Mouse (Mus musculus): ENCODE results near the gene Chmp1a. TPM values are rescaled to one million over a fixed set of nuclear protein-coding genes. Genes with fewer than 3 reads are reported as not detected.
"Not testable (repeated sequence)": the region's sequence is repeated elsewhere in the genome, so short reads cannot be mapped to it uniquely, and the experiment has no call there.

Gene Chmp1a
- polyA plus RNA-seq, 1 experiment, result 148 TPM

DNA sequence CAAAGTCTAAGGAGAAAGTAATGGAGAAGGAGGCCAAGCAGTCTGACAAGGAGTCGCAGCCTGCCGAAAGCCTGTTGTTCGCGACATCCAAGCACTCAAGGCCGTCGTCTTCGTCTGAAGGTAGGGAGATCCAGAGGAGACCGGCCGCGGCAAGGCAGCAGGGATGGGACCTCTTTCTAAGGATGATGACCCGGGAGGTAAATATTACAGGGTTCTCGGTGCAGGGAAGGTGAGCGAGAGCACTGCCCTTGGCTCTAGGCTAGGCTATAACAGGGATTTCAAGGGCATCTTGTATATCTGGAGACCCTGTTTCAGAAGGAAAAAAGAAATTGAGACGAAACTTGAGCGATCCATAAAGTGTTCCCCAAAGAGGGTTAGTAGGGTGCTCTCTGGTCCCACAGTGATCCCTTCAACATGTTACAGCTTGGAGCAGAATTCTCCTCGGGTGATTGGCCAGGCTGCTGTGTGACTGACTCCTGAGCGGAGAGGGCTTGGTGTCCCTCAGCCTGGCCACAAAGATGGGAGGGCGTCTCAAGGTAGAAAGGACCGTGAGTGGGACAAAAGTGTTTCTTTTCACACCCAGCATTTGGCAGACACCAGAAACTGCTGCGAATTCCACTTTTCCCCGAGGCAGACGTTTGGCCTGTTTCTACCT lies 682 bp upstream of the Chmp1a start:
- no peaks in the 10 kb centered on the region for H3K27me3 ChIP-seq (ENCODE audit: control insufficient read depth, insufficient read depth, low read length)
- peak overlapping the region; percentile 71 for H3K4me3 ChIP-seq (ENCODE audit: low read depth, low read length)
- peaks cover 17% of the 10 kb centered on the region for H3K36me3 ChIP-seq (ENCODE audit: control insufficient read depth, insufficient read depth, low read length)
- H3K27ac ChIP-seq (ENCODE audit: insufficient read depth, low read depth, low read length), result no peak overlapping the region
- TF ChIP-seq CTCF (IDR thresholded peaks at IDR 0.05; ENCODE audit: extremely low read depth, insufficient read length, insufficient replicate concordance, low read depth, low read length) (no peak), POLR2A (IDR thresholded peaks at IDR 0.05; ENCODE audit: low read depth, low read length) (no peak)
- peaks cover 4% of the 10 kb centered on the region for H3K4me1 ChIP-seq (ENCODE audit: control insufficient read depth, insufficient read depth, insufficient read length, low read length)
- 22% methylated on average over 22 of the region's 22 CpGs for WGBS

DNA sequence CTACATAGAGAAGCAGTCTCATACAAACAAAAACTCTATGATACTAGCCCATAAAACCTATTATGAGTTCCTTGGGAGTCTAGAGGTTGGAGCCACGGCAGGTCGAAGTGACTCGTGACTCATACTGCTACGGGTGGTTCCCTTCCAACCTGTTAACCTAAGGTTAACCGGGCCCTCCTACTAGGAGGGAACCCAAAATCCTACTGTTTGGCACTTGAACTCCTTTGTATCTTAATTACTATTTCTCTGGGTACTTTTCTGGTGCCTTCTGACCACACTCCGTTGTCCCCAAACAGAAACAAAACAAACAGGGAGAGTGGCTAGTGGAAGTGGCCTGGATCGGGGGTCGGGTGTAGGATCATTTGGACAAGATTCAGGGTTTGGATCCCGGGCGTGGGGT lies 687 bp downstream of the Chmp1a start:
- Histone ChIP-seq H3K36me3 (ENCODE audit: control insufficient read depth, insufficient read depth, low read length) (peaks cover 31% of the 10 kb centered on the region), H3K4me1 (ENCODE audit: control insufficient read depth, insufficient read depth, insufficient read length, low read length) (peaks cover 4% of the 10 kb centered on the region), H3K27me3 (ENCODE audit: control insufficient read depth, insufficient read depth, low read length) (no peaks in the 10 kb centered on the region), H3K27ac (ENCODE audit: insufficient read depth, low read depth, low read length) (peak overlapping the region; percentile 48), H3K4me3 (ENCODE audit: low read depth, low read length) (peak overlapping the region; percentile 71)
- no peak for TF ChIP-seq POLR2A (IDR thresholded peaks at IDR 0.05; ENCODE audit: low read depth, low read length)
- TF ChIP-seq CTCF (IDR thresholded peaks at IDR 0.05; ENCODE audit: extremely low read depth, insufficient read length, insufficient replicate concordance, low read depth, low read length), result no peak
- WGBS, result 7% methylated on average over 10 of the region's 10 CpGs

DNA sequence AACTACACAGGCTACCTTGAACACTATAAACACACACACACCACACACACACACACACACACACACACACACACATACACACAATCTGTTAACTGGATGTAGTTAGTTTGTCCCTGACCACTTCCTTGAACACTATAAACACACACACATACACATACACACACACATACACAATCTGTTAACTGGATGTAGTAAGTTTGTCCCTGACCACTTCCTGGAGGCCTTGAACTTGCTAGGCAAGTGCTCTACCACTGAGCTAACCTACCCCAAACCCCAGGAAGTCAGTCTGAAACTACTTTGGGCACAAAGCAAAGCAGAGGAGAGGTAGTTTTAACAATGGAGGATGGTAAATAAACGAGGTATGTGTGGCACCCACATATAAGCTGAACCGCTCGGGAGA lies 9.0 kb downstream of the Chmp1a start:
- no peak for TF ChIP-seq CTCF (IDR thresholded peaks at IDR 0.05; ENCODE audit: extremely low read depth, insufficient read length, insufficient replicate concordance, low read depth, low read length)
- TF ChIP-seq POLR2A (IDR thresholded peaks at IDR 0.05; ENCODE audit: low read depth, low read length), result no peak
- no peaks in the 10 kb centered on the region for H3K4me1 ChIP-seq (ENCODE audit: control insufficient read depth, insufficient read depth, insufficient read length, low read length)
- 78% methylated on average over 3 of the region's 3 CpGs for WGBS

DNA sequence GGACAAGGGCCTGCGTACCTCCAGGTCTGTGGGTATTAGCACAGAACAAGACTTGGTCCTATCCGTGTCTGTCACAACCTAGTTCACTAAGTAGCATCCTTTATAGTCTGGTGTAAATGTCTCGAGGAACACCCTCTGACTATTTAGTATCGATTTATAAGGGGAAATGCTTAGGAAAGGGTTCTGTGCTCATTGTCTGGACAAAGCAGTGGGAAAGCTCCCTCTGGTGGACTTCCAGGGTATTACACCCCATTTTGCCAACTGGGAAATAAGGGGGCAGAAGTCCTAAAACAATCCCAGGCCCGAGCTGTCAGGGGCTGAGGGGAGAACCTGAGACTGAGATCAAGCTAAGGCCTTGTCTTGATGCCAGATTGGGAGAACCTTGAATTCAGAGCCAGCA lies 10.3 kb downstream of the Chmp1a start:
- no peaks in the 10 kb centered on the region for H3K27me3 ChIP-seq (ENCODE audit: control insufficient read depth, insufficient read depth, low read length)
- H3K36me3 ChIP-seq (ENCODE audit: control insufficient read depth, insufficient read depth, low read length), result peaks cover 25% of the 10 kb centered on the region
- peaks cover 4% of the 10 kb centered on the region; the same call in 1 of the 2 replicates for H3K4me1 ChIP-seq (ENCODE audit: control insufficient read depth, insufficient read depth, insufficient read length, low read length)
- no peak overlapping the region for H3K4me3 ChIP-seq (ENCODE audit: low read depth, low read length)
- TF ChIP-seq POLR2A (IDR thresholded peaks at IDR 0.05; ENCODE audit: low read depth, low read length) (no peak), CTCF (IDR thresholded peaks at IDR 0.05; ENCODE audit: extremely low read depth, insufficient read length, insufficient replicate concordance, low read depth, low read length) (peak; percentile 58; the same call in 1 of the 2 replicates)
- H3K27ac ChIP-seq (ENCODE audit: insufficient read depth, low read depth, low read length), result no peak overlapping the region
- 20% methylated on average over 5 of the region's 5 CpGs for whole genome bisulfite sequencing

More for the DNA sequence above, 9.0 kb downstream of the Chmp1a start:
- Histone ChIP-seq H3K27ac (ENCODE audit: insufficient read depth, low read depth, low read length) (no peak overlapping the region), H3K27me3 (ENCODE audit: control insufficient read depth, insufficient read depth, low read length) (no peaks in the 10 kb centered on the region), H3K36me3 (ENCODE audit: control insufficient read depth, insufficient read depth, low read length) (peaks cover 37% of the 10 kb centered on the region), H3K4me3 (ENCODE audit: low read depth, low read length) (no peak overlapping the region)

DNA sequence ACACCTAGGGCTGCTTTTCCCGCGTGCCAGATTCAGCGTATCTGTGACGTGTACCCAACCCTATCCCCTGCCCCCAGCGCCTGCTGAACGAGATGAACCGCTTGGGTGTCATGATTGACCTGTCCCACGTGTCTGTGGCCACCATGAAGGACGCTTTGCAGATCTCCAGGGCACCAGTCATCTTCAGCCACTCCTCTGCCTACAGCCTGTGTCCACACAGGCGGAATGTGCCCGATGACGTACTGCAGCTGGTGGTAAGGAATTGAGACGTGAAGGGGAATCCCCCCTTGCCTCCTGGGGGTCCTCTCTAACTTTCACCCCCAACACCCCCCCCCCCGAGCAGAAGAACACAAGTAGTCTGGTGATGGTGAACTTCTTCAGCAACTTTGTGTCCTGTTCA lies 12.7 kb downstream of the Chmp1a start:
- H3K27ac ChIP-seq (ENCODE audit: insufficient read depth, low read depth, low read length), result no peak overlapping the region
- no peak overlapping the region for H3K4me3 ChIP-seq (ENCODE audit: low read depth, low read length)
- H3K27me3 ChIP-seq (ENCODE audit: control insufficient read depth, insufficient read depth, low read length), result no peaks in the 10 kb centered on the region
- peaks cover 7% of the 10 kb centered on the region; the same call in 1 of the 2 replicates for H3K36me3 ChIP-seq (ENCODE audit: control insufficient read depth, insufficient read depth, low read length)
- peaks cover 6% of the 10 kb centered on the region; the same call in 1 of the 2 replicates for H3K4me1 ChIP-seq (ENCODE audit: control insufficient read depth, insufficient read depth, insufficient read length, low read length)
- 64% methylated on average over 14 of the region's 14 CpGs for WGBS
- TF ChIP-seq CTCF (IDR thresholded peaks at IDR 0.05; ENCODE audit: extremely low read depth, insufficient read length, insufficient replicate concordance, low read depth, low read length) (no peak), POLR2A (IDR thresholded peaks at IDR 0.05; ENCODE audit: low read depth, low read length) (no peak)

DNA sequence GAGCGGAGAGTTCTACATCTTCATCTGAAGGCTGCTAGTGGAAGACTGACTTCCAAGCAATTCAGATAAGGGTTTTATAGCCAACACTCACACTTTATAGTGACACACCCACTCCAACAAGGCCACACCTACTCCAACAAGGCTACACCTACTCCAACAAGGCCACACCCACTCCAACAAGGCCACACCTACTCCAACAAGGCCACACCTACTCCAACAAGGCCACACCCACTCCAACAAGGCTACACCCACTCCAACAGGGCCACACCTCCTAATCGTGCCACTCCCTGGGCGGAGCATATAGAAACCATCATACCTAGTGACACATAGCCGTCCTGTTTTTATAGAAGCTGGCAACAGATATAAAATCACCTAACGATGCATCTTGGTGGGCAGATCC lies 15.5 kb downstream of the Chmp1a start:
- H3K36me3 ChIP-seq (ENCODE audit: control insufficient read depth, insufficient read depth, low read length); H3K4me3 ChIP-seq (ENCODE audit: low read depth, low read length); H3K27ac ChIP-seq (ENCODE audit: insufficient read depth, low read depth, low read length); H3K27me3 ChIP-seq (ENCODE audit: control insufficient read depth, insufficient read depth, low read length): not testable (repeated sequence)
- WGBS, result 27% methylated on average over 5 of the region's 5 CpGs
- peaks cover 12% of the 10 kb centered on the region; the same call in 1 of the 2 replicates for H3K4me1 ChIP-seq (ENCODE audit: control insufficient read depth, insufficient read depth, insufficient read length, low read length)

DNA sequence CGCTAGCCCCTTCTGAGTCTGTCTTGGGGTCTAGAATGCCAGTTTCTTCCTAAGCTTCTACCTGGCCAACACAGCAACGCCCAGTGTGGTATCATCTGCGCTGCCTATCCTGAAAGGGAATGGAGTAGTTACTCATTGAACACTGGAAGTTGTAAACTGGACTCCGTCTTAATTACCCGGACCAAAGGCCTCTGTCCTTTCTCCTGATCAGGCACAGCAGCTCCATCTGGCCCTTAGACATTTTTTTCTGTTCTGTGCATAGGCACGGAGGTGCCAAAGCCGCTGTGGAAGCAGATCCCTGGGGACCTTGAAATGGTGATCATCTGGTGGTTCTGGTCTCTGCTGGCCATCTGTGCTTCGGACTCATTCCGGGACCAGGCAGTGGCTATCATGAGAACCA lies 18.8 kb downstream of the Chmp1a start:
- Histone ChIP-seq H3K4me1 (ENCODE audit: control insufficient read depth, insufficient read depth, insufficient read length, low read length) (peaks cover 28% of the 10 kb centered on the region; the same call in 1 of the 2 replicates), H3K27me3 (ENCODE audit: control insufficient read depth, insufficient read depth, low read length) (no peaks in the 10 kb centered on the region), H3K4me3 (ENCODE audit: low read depth, low read length) (peak overlapping the region; percentile 65), H3K27ac (ENCODE audit: insufficient read depth, low read depth, low read length) (peak overlapping the region; percentile 92), H3K36me3 (ENCODE audit: control insufficient read depth, insufficient read depth, low read length) (no peaks in the 10 kb centered on the region)
- TF ChIP-seq POLR2A (IDR thresholded peaks at IDR 0.05; ENCODE audit: low read depth, low read length) (peak; percentile 71), CTCF (IDR thresholded peaks at IDR 0.05; ENCODE audit: extremely low read depth, insufficient read length, insufficient replicate concordance, low read depth, low read length) (no peak)
- WGBS, result 50% methylated on average over 9 of the region's 9 CpGs
